Mouse (Mus musculus) gonadal fat pad, adult 2 months (tissue): ENCODE data around the gene Casq2. TPM values are rescaled to one million over a fixed set of nuclear protein-coding genes. Genes with fewer than 3 reads are reported as not detected.
"Not testable (repeated sequence)": the region's sequence is repeated elsewhere in the genome, so short reads cannot be mapped to it uniquely, and the experiment has no call there.

Experiments
- DNase-seq: peaks from one replicate; pipeline ENCODE4 v3.0.0-alpha.2; 2012; ENCODE audit warnings: low read depth
- polyA plus RNA-seq: library from polyadenylated mRNA; depleted of rRNA; stranded (reverse); fragments of >200 nt; gene quantifications from 2 replicates; pipeline ENCODE4 v1.2.3, GENCODE M21; 2012

The Casq2 gene
- polyA plus RNA-seq, 1 experiment: 7.8 TPM

DNA sequence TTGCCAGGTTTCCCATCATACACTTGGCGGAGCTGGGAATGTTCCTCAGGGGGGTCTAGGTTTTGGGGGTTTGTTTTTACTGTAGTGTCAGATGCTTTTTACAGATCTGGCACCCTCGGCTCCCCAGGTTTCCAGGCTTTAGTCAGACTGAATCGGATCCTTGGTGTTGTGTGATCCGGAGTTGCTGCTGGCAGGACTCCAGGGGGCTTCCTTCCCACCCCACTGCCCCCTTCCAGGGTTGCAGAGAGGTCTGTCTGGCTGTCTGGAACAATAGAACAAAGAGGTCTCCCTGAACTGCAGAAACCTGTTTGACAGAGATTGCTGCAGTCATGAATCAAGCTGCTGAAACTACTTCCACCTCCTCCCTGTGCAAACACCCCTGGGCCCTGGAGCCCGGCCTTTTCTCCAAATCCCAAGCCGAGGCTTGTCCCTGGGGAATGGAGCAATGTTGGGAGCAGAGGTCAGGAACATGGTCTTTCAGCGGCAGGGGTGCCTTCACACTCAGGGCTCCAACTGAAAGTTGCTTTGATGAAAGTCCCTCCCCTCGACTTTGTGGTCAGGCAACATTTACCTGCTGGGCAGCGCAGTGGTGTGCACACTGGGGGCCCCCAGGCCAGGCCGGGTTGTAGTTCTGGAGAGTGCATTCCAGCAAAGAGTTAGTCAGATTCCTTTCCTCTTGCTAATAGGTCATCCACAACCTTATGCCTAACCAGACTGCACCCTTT lies 49.3 kb downstream of the Casq2 start:
- DNase-seq: peak; percentile 89

DNA sequence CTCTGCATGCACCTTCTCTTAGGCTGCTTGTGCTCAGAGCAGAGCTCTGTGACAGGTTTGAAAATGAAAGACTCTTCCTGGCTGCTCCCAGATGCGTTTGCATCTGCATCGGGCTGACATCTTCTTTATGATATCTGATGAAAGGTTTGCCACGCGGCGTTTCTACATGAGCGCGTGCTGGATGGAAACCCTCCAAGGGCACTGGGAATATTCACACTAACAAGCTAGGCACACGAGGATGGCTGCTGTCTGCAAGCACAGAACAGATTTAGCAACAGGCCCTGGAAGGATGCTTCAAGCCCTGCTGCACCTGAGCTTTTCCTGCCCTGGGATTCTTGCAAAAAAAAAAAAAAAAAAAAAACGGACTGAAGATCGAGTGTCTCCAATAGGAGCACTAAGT lies 50.9 kb downstream of the Casq2 start:
- DNase-seq: no peak

DNA sequence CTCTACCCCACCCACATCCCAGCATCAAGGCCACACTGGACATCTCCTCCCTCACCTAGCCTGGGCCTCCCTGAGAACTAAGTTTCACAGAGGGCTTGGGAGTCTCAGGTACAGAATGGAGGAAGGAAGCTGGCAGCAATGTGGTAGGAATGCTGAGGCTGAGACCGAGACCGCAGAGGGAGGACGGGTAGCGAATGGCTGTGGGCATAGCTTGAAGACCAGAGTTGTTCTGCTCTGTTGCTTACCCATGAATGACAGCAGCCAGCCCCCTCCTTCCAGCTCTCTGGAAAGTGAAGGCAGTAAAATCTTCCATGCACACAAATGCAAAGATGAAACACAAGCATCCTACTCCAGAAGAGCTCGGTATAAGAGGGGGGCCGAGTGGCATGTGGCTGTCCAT lies 52.7 kb downstream of the Casq2 start:
- no peak for DNase-seq

DNA sequence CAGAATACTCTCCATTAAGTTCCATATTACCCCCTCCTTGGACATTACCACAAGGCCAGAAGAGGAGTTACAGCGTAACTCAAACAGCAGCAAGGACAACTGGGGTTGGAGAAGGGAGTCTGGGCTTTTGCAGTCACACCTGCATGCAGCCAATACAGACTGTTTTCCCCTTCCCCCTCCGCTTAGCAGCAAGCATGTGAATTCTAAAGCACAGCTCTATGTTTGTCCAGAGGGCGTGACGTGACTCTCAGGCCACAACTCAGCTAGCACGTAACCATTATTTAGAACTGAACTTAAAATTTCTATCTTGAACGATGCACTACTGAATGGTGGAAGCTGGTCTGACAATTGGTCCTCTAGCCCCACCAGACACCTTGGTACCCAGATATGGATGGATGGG lies 54.4 kb downstream of the Casq2 start:
- no peak for DNase-seq

DNA sequence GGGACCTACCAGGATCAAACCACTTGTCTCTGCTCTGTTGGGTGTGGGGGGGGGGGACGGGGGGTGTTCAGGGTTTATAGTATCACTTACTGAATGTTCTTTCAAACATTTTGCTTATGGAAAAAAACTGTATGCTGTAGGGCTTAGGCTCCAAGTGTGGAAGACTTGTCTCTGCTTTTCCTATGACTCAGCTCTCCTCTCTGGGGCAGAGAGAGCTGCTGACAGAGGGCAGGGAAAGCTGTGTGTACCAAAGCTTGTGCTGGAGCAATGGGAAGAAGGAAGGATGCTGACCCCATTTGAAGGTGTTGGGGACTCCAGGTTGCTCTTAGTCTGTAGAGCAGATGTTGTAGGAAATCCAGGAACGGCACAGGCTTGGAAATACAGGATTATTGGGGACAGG lies 55.2 kb downstream of the Casq2 start:
- DNase-seq: no peak

DNA sequence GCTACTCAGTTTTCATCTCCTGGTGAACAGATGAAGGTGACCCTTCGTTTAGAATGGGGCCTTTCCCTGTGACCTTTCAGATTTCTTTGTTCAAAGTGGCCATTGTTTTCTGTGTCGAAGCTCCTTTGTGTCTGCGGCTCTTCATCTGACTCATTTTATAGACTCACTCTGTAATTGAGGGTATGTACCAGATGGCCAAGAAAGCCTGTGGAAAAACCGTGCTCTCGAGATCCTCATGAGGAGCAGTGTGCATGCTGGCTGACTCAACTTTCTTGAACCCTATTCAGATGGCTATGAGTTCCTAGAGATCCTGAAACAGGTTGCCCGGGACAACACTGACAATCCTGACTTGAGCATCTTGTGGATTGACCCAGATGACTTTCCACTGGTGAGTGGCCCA lies 55.7 kb downstream of the Casq2 start:
- DNase-seq: no peak

DNA sequence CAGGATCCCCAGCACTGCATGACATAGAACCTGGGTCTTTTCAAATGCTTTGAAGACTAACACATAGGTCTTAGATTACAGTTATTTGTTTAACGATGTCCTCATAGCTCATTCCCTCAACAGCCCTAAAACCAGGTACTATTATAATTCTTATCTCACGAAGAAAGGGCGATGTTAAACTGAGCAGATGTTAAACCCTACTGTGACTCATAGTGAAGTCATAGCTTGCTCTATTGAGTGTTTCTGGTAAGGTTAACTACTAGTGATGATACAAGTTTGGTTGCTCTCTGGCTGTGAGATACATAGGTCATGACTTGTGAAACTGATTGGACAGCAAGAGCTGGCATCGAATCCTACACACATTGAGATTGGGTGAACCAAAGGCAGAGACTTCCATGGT lies 56.7 kb downstream of the Casq2 start:
- DNase-seq: no peak

DNA sequence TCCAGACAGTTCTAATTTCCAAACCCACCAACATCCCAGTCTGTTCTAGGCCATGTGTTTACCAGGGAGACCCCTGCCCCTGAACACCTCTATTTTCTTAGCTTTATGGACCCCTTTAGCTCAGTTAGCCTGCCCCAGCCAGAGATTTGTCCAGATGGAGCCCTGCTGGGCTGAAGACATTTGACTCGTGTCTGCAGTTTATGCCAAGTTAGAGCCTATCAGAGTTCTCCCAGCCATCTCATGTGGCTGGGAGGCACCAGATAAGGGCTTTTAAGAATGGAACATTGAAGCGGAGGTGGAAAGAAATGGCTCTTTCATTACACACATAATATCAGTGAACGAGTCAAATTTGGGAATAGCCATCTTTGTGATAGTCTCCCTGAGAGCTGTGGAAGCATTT lies 57.3 kb downstream of the Casq2 start:
- DNase-seq: no peak

DNA sequence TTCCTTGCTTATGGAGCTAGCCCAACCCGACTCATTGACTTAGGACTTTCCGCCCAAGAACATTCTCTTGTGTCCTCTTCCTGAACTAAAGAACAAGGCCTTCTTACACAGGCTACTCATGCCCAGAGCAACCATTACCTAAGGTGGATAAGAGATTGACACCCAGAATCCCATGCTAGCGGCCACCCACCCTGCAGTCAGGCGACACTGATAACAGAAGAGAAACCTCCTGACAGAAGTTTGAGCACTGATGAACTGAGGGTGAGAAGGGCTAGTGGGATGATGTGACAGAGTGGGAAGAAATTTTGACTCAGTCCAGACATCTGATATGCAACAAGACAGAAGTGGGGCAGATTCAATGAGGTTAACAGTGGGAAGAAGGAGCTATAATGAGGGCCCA lies 58.2 kb downstream of the Casq2 start:
- no peak for DNase-seq

DNA sequence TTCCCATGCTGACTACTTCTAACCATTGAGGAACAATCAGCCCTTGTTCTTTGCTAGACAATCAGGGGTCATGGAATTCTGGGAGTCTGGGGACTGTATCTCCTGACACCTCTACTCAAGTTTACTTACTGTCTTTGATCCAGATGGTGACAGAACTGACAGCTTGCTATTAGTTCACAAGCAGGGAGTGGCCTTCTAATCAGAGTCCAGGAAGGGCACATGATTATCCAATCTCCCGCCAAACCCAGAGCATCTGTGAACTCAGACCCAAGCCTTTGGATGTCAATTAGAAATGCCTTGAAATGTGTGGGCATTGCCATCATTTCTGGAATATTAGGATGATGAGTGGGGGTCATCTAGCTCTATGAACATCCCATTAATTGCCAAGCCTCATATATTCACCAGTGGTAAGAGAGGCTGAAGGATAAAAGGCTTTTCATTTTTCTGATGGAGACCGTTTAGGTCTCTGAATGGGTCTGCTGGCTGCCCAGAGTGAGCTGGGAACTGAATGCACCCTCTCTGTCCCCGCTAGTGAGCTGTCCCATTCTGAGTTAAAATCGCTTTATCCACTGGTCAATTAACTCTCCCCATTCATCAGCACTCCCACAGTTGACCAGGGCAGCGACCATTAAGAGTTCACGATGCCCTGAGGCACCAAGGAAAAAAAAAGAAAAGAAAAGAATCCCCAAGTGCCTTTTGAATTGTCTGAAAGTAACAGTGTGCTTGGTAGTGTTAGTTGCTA lies 59.6 kb downstream of the Casq2 start:
- DNase-seq: no peak

DNA sequence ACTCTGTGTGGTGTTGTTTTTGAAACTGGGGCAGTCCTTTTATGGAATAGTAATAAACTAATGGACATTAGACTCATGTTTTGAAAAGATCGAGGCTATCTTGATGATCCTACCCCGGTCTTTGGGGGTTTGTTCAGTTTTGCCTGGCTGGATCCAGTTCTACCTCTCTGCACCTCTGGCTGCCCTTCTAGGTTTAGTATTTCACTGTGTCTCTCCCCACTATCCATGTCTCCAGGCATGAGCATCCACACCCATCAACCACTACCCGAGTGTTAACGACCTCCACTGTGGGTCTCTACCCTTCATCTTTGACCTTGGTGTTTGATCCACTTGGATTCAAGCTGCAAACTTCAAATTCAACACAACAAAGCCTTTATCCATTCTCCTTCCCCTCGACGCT lies 60.2 kb downstream of the Casq2 start:
- DNase-seq: no peak

DNA sequence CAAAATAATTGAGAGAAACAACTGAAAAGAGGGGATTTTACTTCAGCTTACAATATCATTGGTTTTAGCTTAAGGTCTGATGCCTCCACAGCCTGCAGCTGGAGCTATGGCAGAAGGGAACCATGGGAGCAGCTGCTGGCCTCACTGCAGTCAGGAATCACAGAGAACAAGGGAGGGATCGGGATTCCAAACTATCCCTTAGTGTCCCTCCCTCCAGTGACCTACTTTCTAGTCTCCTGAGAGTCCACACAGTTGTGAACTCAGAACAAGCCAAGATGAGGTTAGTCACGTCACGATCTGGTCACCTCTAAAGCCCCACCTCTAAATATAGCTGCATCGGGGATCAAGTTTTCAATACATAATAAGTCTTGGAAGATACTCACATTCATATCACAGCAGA lies 61.0 kb downstream of the Casq2 start:
- DNase-seq: no peak

DNA sequence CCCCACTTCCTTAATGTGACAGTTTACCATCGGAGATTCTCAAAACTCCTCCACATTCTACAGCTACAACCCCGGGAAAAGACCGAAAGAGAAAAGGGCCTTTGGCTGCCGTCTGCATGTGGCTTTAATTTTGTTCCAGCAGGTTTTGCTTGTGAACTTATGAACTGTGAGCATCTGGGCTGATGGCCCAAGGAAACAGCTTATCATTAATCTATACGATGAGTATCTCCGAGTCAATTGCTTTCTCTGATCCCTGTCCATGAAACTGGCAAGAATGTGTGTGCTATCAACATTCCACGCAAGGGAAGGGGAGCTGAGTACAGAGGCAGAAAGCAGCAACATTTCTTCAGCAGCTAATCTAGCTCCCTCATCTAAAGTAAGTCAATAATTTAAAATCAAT lies 63.7 kb downstream of the Casq2 start:
- no peak for DNase-seq

DNA sequence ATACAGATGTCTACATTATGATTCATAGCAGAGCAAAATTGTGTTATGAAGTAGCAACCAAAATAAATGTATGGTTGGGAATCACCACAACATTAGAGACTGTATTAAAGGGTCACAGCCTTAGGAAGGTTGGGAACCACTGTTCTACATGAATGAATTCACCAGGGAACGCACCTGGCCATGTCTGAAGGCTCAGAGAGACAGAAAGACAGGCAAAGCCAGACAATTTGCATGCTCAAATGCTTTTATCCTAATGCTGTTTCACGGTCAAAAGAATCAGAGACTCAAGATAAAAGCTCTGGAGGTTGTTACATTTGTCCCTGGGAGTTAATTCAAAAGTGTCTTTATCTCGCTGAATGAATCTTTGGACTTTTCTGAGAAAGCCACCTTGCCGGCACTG lies 65.6 kb downstream of the Casq2 start:
- DNase-seq: no peak

DNA sequence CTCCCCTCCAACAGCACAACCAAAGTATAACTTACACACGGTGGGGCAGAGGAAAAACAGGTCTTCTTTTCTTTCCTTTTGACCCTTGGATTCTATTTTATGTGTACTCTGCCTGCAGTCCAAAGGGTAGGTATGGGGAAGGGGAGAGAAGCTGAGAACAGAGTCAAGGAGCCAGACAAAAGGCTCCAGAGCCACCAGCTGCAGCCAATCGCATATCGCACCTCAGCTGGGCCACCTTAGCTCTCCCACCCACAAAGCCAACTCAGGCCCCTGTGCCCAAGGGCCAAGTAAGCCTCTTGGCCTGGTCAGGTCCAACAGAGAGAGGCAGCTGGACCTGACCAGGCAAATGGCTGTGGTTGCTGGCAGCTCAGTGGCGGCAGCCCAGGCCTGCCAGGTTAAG lies 66.3 kb downstream of the Casq2 start:
- DNase-seq: no peak

DNA sequence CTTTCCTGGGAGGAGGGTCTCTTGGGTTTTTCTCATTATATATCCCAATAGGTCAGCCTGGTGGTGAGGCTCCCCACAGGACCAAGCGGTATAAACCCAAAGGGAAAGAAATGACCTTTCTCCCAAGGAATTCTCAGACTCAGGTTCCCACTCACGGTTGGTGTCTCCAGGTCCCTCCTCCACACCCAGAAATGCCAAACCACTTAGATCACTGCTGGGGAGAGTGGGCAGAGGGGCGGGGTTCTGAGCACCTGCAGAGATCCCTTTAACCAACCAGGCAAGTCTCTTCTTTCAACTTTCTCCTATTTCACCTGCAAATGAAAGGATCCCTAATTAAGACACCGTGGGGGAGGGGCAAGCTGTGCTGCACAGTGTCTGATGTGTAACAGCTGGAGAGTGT lies 66.7 kb downstream of the Casq2 start:
- no peak for DNase-seq

DNA sequence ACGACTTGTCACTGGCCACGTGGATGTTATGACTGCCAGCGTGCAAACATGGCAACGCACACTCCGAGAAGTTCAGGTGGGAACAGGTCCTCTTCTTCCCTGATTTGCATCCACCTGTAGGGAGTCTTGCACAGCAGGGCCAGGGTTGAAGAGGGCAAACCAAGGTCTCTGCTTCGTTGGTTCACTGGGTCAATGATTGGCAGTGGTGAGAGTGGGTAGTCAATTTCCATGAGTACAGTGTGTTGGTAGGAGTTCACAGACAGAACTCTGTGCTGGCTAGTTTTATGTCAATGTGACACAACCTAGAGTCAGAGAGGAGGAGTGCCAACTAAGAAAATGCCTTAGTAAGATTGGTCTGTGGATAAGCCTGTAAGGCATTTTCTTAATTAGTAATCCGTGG lies 67.9 kb downstream of the Casq2 start:
- DNase-seq: no peak

DNA sequence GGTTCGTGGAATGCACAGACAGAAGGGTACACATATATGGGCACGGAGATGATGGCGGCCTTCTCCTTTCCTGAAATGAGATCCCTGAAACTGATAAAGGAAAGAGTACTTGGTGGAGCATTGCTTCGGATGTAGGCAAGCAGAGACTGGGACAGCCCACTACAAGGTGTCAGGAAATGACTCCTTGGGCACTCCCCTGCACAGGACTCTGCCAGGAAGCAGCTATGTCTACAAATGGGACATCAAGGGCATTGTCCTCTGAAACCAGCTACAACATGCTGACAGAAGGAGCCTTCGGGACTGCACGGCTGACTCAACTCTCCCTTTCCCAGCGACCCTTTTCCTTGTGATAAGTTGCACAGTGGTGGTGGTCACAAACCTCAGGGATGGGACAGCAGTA lies 70.5 kb downstream of the Casq2 start:
- DNase-seq: no peak

DNA sequence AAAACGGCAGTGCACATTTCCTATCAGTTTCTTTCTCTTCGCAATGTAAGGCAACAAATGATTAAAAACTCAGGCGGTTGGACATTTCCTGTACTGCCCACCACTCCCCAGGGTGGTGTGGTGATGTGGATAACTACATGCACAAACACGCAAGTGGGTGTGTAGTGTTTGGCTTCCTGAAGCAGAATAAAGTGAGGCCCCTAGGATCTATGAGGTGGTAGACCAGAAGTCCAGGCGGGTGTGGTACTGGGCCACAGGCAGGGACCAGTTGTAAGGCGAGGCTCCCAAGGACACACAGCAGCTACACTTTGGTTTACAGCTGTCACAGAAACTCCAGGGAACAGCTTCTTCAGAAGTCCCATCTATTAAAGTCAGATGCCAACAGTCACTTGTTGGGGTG lies 71.4 kb downstream of the Casq2 start:
- no peak for DNase-seq

DNA sequence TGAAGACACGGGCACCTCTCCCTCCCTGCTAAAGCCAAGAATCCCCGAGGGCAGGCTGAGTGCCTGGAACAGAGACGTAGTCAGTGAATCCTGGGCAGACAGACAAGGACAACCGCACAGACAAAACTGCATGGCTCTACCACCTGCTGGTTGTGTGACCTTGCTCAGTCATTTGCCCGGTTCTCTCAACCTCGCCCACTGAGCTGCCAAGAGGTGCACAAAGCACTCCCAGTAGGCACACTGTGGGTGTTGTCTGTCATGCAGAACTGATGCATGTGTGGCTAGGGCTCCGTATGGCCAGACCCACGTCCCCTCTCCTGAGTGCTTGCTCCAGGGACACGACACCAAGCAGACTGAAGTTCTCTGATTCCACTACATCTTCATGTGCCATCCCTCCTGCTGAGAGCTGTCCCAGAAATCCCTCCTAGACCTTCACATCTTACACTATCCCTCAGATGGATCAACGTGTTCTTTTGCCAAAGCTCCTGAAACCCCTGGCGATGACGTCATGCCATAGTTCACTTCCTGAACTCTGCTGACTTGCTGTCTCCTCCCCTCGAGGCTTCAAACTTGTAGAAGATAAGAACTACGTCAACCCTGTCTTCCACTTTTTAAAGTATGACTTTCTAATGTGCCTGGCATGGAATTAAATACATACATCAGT lies 72.7 kb downstream of the Casq2 start:
- no peak for DNase-seq

DNA sequence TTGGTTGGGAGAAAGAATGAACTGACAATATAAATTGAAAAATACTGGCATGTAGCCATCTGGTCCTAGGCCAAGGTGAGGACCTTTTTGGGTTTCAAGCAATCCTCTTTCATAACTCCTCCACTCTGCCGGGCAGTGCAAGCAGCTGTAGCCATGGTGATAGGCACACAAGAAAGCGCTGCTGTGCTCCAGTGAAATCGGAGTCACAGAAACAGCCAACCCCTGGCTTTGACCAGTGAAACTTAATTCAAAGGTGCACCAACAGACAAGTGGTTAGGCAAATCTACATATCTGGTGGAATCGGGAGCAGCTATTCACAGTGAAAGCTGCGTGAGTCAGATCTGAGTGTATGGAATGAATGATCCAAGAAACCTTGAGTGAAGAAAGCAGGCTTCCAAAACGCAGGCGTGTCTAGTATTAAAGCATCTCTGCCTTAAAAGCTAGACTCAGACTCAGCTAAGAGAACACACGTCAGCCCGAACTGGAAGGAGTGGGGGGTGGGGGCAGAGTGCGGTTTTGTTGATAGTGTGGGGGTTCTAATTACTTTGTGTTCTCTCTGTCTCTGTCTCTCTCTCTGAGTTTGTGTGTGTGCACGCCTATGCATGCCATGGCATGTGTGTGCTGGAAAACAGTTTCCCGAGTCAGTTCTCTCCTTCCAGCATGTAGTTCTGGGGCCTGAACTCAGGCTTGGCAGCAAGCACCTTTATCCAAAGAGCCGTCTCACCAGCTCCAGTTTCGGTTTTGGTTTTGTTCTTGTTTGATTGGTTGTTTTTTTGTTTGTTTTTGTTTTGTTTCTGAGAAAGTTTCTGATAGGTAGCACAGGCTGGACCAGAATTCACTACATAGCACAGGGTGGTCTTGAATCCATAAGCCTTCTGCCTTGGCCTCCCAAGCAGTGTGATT lies 73.5 kb downstream of the Casq2 start:
- no peak for DNase-seq

DNA sequence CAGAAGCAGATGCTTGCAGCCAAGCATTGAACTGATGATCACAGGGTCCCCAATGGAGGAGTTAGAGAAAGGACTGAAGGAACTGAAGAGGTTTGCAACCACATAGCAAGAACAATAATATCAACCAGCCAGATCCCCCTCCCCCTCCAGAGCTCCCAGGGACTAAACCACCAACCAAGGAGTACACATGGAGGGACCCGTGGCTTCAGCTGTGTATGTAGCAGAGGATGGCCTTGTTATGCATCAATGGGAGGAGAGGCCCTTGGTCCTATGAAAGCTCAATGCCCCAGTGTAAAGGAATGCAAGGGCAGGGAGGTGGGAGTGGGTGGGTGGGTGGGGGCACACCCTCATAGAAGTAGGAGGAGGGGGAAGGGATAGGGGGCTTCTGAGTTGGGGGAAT lies 77.6 kb downstream of the Casq2 start:
- DNase-seq: not testable (repeated sequence)
